Mouse (Mus musculus) layer of hippocampus, adult 11-12 months (tissue): ENCODE measurements around the gene Ddr2.
"Not testable (repeated sequence)": the region's sequence is repeated elsewhere in the genome, so short reads cannot be mapped to it uniquely, and the experiment has no call there.

Experiments used
- DNase-seq: peaks from one replicate; pipeline ENCODE4 v3.0.0; 2022; ENCODE audit warnings: low spot score

The Ddr2 gene

DNA sequence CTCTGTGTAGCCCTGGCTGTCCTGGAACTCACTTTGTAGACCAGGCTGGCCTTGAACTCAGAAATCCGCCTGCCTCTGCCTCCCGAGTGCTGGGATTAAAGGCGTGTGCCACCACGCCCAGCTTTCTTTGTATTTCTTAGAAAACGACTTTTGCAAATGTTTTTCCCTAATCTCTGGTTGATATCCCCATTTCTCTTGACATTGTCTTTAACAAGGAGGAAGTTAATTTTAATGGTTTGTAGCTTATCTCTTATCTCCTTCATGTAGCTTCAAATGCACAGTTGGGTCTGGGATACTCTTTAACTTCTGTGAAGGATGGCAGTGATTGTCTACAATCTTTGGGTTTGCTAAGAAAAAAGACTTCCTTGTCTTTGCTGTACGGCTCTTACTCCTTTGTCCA, 7.7 kb downstream of the Ddr2 start:
- not testable (repeated sequence) for DNase-seq

DNA sequence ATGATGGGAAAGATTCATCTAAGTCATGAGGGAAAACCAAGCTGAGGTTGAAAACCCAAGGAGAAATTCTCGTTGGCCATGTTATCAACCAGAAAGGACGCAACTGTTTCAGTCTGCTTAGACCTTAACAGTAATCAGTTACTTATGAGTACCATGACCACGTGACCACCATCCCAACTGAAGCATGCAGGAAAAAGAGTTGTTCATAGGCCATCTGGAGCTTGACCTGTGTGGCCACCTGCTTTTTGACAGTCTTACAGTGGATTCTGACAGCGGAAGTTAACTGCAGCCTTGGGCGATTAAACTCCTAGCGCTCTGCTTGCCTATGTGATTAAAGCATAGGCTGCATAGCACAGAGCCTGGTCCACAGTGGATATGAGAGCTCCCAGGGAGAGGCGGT, 23.9 kb downstream of the Ddr2 start:
- no peak for DNase-seq

- DNase-seq, result peak; percentile 12
These were observed 26.3 kb downstream of the Ddr2 start for GRCm38 (mm10) chr1:170084151-170084796.

GRCm38 (mm10) chr1:170080907-170081306, 29.7 kb downstream of the Ddr2 start:
- no peak for DNase-seq

GRCm38 (mm10) chr1:170079465-170079864, 31.1 kb downstream of the Ddr2 start:
- DNase-seq, result no peak

DNA sequence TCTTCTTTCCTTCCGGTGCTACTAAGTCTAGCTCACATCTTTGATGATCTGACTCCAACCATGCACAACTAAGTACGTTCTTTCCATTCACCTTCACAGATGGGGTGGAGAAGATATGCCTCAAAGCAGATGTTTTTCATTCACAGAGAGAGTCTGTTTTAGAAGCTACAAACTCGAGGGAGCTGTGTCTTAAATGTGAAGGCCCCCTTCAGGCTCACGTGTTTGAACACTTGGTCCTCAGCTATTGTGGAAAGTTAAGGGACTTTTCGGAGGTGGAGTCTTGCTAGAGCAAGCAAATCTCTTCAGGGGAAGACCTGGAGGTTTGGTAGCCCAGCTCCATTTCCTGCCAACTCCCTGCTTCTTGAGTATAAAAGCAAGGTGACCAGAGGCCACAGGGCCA, 34.2 kb downstream of the Ddr2 start:
- no peak for DNase-seq

DNA sequence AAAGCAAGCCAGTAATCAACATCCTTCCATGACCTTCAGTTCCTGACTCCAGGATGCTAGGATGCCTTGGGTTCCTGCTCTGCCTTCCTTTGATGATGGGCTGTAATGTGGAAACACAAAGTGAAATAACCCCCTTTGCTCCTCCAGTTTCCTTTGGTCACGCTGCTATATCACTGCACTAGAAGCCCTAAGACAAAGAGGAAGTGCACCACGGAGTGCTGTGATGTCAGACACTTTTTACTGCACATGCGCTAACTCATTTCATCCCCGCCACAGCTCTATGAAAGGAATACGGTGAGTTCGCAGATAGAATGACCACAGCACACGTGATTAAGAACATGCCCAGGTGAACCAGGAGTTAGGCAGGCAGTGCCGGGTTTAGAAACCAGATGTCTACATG, 36.8 kb downstream of the Ddr2 start:
- DNase-seq, result no peak

- no peak for DNase-seq
These were observed 41.4 kb downstream of the Ddr2 start for GRCm38 (mm10) chr1:170069143-170069542.

DNA sequence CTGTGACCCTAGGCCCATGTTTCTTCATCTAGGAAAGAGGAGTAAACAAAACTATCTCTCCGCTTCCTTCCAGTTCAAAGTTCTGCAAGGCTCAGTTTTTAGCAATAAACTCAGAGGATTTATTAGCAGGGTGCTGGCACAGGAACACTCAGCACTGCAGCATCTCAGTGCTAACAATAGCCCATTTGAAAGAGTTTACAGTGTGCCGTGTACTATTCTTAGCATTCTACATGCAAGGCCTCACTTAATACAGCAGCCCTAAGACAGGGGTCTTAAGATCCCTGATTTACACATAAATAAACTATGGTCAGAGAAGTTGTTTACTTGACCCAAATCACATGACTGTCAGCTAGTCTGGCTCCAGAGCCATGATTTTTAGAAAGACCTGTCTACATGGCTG, 44.6 kb downstream of the Ddr2 start:
- no peak for DNase-seq

DNA sequence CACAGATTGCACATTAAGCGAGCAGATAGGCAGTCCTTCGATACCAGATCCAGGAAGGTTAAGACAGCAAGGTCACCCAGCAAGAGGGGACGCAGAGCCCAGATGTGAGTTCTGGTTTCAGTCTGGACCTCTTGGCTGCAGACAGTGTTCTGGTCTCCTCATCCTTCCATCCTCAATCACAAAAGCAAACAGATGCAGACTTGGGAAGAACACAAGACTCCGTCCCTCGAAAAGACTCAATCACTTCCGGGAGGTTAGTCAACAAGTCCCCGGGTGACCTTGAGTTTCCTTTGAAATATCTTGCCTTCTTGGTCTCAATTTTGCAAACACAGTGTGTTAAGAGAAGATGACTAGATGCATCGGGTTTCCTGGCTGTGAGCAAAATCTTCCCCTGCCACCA, 45.6 kb downstream of the Ddr2 start:
- no peak for DNase-seq

GRCm38 (mm10) chr1:170064083-170064494, 46.5 kb downstream of the Ddr2 start:
- DNase-seq, result no peak

DNA sequence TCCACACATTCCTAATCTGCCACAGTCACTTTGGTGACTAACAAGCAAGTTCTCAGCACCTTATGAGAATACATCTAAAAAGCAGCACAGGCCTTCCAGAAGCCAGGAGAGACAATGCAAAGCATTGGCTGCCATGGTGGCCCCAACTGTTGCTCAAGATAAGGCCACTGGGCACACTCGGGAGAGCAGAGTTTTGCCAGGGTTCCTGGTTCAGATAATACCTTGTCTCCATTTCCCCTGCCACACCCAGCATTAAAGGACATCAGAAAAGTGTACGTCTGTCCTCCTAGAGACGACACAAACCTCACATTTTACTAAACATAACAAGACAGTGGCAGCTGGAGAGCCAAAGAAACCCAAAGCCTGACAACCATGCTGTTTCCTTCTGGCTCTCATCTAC, 50.3 kb downstream of the Ddr2 start:
- DNase-seq, result no peak

- peak; percentile 22 for DNase-seq
These were observed 51.2 kb downstream of the Ddr2 start for GRCm38 (mm10) chr1:170059347-170059746.

DNA sequence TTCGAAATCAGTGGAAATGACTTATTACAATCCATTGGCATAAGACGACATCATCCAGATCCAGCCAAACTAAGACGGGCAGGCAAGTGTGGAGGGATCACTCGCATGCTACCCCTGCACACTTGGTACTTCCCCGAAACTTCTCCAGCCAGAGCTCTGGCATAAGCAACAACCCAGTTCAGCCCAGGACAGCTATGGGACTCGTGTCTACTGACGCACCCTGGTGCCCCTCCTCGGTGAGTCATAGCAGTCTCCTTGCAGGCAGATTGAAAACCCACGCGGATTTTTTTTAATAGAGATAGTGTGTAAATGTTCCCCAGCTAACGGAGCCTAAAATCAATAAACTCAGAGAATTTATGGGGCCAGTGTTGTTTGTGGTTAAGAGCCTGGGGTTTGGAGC, 52.5 kb downstream of the Ddr2 start:
- peak; percentile 9 for DNase-seq

DNA sequence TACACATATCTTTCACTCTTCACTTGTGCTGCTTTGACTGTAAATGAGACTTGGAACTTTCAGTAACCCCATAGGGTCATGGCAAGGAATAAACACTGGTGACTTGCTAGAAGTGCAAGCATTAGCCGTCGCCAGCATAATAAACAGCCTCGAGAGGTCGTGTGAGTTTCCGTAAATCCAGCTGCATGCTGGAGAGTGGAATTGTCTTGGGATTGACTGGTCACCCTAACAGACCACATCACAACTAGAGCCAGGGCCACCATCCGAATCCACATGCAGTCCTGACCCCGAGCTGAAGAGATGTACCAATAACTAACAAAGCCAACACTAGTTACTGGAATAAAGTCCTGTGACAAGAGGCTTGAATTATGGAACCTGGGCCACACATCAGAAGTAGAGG, 53.0 kb downstream of the Ddr2 start:
- DNase-seq, result no peak

GRCm38 (mm10) chr1:170056921-170057320, 53.6 kb downstream of the Ddr2 start:
- no peak for DNase-seq

DNA sequence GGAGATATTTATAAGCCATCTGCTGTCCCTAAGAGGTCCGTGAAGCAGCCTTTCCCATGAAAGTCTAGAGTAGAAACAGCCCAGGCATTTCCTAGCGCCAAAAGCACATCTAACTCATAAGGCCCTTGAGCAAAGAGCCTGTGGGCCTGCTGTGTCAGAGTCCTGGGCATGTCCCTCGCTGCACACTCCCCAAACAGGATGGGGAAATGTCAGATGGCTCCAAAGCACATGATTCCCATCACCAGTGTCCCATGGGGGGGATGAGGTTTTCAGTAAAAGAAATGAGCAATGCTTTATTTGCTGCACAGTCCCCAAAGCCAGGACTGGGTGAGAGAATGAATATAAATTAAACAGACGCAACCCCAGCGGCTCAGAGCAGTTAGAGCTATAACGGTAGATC, 54.3 kb downstream of the Ddr2 start:
- DNase-seq, result no peak

DNA sequence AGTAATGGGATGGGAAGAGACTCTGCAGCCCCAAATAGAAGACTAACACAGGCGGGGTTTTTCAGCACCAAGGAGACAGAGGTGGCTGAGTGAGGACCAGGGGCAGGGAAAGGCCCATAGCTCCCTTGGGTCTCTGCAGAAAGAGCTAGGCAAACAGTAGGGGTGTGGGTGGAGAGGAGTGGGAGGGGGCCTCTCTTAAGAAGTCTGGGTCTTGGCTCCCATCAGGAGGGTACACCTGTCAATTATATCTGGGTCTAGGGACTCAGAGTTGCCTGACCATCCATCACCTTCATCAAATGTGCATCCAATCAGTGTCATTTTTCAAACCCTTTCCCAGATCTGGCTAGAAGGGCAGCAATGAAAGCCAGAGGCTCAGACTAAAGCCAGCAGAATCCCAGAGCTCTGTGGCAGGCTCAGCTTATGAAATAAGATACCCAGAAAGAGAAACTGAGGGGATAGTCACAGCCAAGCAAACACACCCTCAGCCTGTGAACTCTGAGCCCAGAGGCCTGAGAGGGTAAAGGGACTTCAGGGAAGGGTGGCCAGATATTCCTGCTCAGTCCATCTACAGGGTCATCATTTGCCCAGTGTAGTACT, 58.0 kb downstream of the Ddr2 start:
- DNase-seq, result no peak

DNA sequence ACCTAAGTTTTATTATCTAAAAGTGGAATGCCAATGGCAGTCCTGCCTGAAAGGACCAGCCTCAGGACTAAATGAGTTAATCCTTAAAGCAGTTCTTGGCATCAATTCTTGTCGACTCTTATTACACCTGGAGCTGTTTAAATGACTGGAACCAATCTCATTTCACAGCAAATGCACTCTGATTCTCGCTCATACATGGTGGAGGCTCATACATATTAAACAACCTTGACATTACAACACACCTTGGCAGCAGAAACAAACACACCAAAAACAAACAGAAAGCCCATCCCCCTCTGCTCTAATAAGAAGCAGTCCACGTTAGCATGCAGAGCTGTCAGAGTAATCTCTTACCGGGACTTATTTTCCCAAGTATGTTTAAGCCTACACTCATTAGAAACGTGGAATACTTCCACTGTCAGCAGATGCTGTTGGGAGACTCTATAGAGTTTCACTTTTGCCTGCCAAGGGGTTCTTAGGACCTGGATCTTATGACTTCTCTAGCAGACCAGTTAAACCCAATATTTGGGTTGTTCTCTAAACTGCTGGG, 58.9 kb downstream of the Ddr2 start:
- no peak for DNase-seq

DNA sequence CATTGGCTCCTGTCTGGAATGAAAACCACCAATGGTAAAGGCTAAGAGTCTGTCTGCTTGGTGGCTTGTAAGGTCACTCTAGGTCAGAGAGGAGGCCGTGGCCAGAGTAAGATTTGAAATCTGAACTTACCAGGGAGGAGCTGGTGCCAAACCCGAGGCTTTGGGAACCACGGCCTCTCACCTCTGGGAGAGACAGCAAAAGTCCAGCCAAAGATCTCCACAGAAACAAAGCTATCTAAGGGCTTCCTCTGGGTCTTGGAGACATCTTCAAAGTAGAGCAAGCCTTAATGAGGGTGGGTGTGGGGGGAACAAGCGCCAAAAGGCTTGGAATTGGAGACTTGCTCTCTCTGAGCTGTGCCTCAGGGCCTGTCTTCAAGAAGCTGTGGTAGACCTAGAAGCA, 62.1 kb downstream of the Ddr2 start:
- DNase-seq, result no peak

DNA sequence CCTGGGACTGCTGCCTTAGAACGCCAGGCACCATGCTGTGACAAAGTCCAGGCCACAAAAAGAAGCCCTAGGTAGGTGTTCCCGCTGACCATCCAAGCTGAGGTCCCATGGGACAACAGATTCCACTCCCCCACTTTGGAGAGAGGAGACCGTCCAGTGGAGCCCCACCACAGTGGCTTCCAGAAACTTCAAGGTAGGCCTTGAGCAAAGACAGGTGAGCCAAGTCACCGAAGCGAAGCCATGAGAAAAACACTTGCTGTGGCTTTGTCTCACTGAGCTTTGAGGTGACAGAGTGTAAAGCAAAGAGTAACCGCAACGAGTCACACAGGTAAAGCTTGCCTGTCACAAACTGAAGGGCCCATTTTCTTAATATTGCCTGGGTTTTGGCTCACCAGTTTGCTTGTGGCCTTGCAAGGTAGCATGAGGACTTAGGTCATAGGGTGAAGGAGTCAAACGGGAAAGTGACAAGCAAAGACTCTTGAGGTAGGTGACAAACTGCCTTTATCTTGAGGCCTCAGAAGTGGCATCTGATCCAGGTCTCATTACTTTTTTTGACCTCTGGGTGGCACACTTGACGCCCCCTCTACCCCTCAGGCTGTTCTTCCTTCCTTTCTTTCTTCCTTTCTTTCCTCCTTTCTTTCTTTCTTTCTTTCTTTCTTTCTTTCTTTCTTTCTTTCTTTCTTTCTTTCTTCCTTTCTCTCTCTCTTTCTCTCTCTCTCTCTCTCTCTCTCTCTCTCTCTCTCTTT, 65.7 kb downstream of the Ddr2 start:
- no peak for DNase-seq

DNA sequence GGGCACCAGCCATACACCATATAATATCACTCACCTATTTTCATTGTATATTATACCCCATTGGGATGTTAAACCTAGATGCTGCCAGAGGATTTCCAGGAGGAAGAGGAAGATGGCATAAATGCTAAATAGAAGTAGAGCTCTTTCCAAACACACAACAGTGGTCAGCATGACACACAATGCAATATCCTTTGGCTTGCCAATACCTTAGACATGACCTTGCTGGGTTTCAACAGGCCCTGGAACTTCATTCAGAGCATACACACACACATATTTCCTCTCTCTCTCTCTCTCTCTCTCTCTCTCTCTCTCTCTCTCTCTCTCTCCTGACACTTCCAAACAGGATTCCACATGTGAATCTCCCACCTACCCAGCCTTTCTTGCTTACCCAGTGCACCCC, 66.8 kb downstream of the Ddr2 start:
- no peak for DNase-seq

DNA sequence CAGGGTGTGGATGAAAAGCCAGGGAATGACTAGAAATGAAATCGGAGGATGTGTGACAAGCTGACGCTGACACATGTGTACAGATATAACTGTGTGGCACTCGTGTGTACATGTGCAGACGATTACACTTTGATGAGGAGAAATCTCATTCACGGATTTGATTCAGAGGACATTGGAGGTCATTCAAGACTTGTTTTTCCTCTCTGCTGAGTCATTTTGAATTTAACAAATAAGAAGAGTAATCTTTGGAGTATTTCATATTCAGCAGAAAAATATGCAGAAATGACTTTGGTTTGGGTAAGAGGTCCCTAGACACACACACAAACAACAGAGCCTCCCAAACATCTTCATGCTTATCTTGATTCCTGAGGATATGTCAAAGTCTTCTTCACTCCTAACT, 67.6 kb downstream of the Ddr2 start:
- no peak for DNase-seq
